Mouse (Mus musculus) hindbrain, embryonic 11.5 days (tissue): ENCODE data around the gene F3. TPM values are rescaled to one million over a fixed set of nuclear protein-coding genes. Genes with fewer than 3 reads are reported as not detected.

Experiments
- ATAC-seq: fragments of 200-750 bp; cut with Nextera tagmentation; 2 replicates; pipeline ENCODE4 v1.8.0; 2017; ENCODE audit warnings: mild to moderate bottlenecking, moderate TSS enrichment, moderate library complexity; ENCODE audit not compliant: low FRiP score
- DNase-seq: peaks from one replicate; pipeline ENCODE4 v3.0.0-alpha.2; 2015; ENCODE audit warnings: low spot score
- H3K27ac ChIP-seq: fragments of 300-500 bp; sonication (generic); 2 replicates; pipeline ENCODE4 v1.5.1; 2014; ENCODE audit warnings: mild to moderate bottlenecking, low read depth, low read length
- H3K27me3 ChIP-seq: fragments of 300-500 bp; sonication (generic); 2 replicates; pipeline ENCODE4 v1.6.1; 2014; ENCODE audit warnings: mild to moderate bottlenecking, low read length, moderate library complexity, mixed read lengths; ENCODE audit not compliant: control insufficient read depth, insufficient read depth
- H3K36me3 ChIP-seq: fragments of 300-500 bp; sonication (generic); 2 replicates; pipeline ENCODE4 v1.6.1; 2014; ENCODE audit warnings: mild to moderate bottlenecking, low read length, moderate library complexity, mixed read lengths; ENCODE audit not compliant: control insufficient read depth, insufficient read depth
- H3K4me1 ChIP-seq: fragments of 300-500 bp; sonication (generic); replicated peaks from 2 replicates; pipeline ENCODE4 v1.6.1; 2014; ENCODE audit warnings: low read length, mixed read lengths; ENCODE audit not compliant: control insufficient read depth, insufficient read depth
- H3K4me2 ChIP-seq: fragments of 300-500 bp; sonication (generic); replicated peaks from 2 replicates; pipeline ENCODE4 v1.6.1; 2014; ENCODE audit warnings: mild to moderate bottlenecking, low read depth, low read length
- H3K4me3 ChIP-seq: fragments of 300-500 bp; sonication (generic); 2 replicates; pipeline ENCODE4 v1.5.1; 2014; ENCODE audit warnings: low read depth, low read length
- H3K9ac ChIP-seq: fragments of 300-500 bp; sonication (generic); 2 replicates; pipeline ENCODE4 v1.6.1; 2014; ENCODE audit warnings: low read depth, low read length
- H3K9me3 ChIP-seq: fragments of 300-500 bp; sonication (generic); 2 replicates; pipeline ENCODE4 v1.6.1; 2016; ENCODE audit warnings: low read length; ENCODE audit not compliant: control insufficient read depth
- WGBS: fragments of 180-500 bp; shearing (Covaris S2); extraction: QIAGEN DNeasy Blood & Tissue Kit; methylation state at CpG from one replicate; pipeline ENCODE4 v1.1.7; 2014; 5-methylcytosine and 5-hydroxymethylcytosine counted together
- polyA plus RNA-seq: library from polyadenylated mRNA; unstranded; fragments of >200 nt; fragmentation: Nextera tagmentation; extraction: Ambion mirVana; gene quantifications from 2 replicates; pipeline ENCODE4 v1.2.1, GENCODE M21; 2014

Gene F3
- polyA plus RNA-seq, 1 experiment from 2014 or later, result 13.6 TPM

- no peak for ATAC-seq
- no peak for DNase-seq
- Histone ChIP-seq H3K27ac (no peak overlapping the region), H3K27me3 (peaks cover 9% of the 10 kb centered on the region), H3K9ac (no peak overlapping the region), H3K9me3 (no peaks in the 10 kb centered on the region), H3K4me3 (no peak overlapping the region), H3K36me3 (no peaks in the 10 kb centered on the region), H3K4me2 (no peak overlapping the region), H3K4me1 (peaks cover 3% of the 10 kb centered on the region; the same call in 1 of the 2 replicates)
- WGBS, result 73% methylated on average over 7 of the region's 7 CpGs
Observed at GRCm38 (mm10) chr3:121721691-121722070, 1.7 kb upstream of the F3 start.

DNA sequence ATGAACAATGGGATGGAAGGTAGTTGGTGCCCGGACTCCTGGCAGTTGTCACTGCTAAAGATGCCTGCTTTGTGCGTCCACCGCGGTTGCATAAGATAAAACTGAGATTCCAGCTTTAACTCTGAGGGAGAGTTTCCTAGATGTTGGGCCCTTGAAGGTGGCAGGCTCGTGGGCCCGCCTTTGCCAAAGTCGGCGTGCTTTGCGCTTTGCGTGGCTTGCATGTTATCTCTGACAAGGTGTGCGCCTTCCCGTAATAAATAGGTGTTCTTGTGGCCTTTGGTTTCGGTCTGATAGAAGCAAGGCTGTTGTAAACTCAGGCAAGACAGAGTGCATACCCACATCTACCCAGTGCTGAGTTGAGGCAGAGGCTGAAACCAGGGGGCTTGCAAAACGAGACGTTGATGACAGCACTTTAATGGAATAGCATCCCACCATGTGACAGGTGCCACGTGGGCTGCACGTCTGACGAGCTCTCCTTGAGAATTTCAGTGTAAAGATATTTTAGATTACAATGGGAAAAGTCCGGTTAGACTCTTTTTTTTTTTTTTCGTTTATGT lies 709 bp downstream of the F3 start:
- no peaks in the 10 kb centered on the region for H3K9me3 ChIP-seq
- H3K4me3 ChIP-seq, result peak overlapping the region; percentile 60
- 5% methylated on average over 20 of the region's 20 CpGs for WGBS
- H3K4me1 ChIP-seq, result peaks cover 3% of the 10 kb centered on the region; the same call in 1 of the 2 replicates
- no peaks in the 10 kb centered on the region for H3K36me3 ChIP-seq
- DNase-seq (no peak), ATAC-seq (no peak)
- H3K27ac ChIP-seq, result no peak overlapping the region
- peaks cover 9% of the 10 kb centered on the region for H3K27me3 ChIP-seq
- H3K4me2 ChIP-seq, result peak overlapping the region; percentile 91
- no peak overlapping the region; the same call in 1 of the 2 replicates for H3K9ac ChIP-seq

DNA sequence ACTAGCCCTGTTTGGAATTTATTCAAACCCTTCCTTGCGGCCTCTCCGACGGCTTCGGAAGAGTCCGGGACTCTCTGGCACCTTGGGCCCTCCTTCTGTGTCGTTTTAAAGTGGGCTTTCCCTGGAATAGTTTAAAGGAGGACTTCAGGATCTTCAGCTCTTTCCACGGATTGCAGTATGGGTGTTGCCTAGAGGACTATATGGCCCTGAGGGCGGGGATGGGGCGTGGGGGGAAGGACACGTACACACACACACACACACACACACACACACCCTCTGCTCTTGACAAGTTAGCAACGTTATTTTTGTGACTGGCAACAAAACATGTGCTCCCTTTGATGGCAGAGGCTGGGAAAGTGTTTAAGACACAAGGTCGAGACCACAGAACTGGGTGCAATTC lies 1.2 kb downstream of the F3 start:
- no peak for ATAC-seq
- Histone ChIP-seq H3K9ac (no peak overlapping the region), H3K4me2 (no peak overlapping the region; the same call in 1 of the 2 replicates)

GRCm38 (mm10) chr3:121725651-121726050 lies 2.3 kb downstream of the F3 start:
- Histone ChIP-seq H3K4me1 (peaks cover 3% of the 10 kb centered on the region; the same call in 1 of the 2 replicates), H3K27me3 (peaks cover 9% of the 10 kb centered on the region), H3K36me3 (no peaks in the 10 kb centered on the region), H3K9ac (no peak overlapping the region), H3K27ac (no peak overlapping the region), H3K4me2 (no peak overlapping the region), H3K4me3 (no peak overlapping the region), H3K9me3 (no peaks in the 10 kb centered on the region)
- WGBS, result 85% methylated on average over 10 of the region's 10 CpGs
- ATAC-seq (no peak), DNase-seq (no peak)

More for the DNA sequence above, 1.2 kb downstream of the F3 start:
- H3K4me3 ChIP-seq, result no peak overlapping the region
- H3K36me3 ChIP-seq, result no peaks in the 10 kb centered on the region
- peaks cover 9% of the 10 kb centered on the region for H3K27me3 ChIP-seq
- no peak overlapping the region for H3K27ac ChIP-seq
- no peak for DNase-seq
- 38% methylated on average over 12 of the region's 12 CpGs for WGBS
- H3K4me1 ChIP-seq, result peaks cover 3% of the 10 kb centered on the region; the same call in 1 of the 2 replicates
- no peaks in the 10 kb centered on the region for H3K9me3 ChIP-seq

DNA sequence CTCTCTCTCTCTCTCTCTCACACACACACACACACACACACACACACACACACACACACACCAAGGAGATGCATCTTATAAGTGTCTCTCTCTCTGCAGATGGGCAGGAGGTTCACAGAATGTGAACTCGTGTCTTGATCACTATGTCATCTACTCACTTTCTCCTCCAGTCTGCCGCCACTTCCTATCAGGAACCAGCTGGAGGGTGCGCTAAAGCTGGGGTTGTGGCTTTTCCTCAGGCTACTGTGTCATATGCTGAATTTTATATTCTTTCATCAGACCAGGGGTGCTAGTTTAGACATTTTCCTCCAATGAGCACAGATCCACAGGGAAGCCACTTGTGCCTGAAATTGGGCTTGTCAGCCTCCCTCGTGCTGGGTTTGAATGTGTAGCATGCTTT lies 6.3 kb downstream of the F3 start:
- ATAC-seq (no peak), DNase-seq (no peak)
- Histone ChIP-seq H3K4me3 (no peak overlapping the region), H3K4me1 (no peaks in the 10 kb centered on the region), H3K36me3 (no peaks in the 10 kb centered on the region), H3K4me2 (no peak overlapping the region), H3K9me3 (no peaks in the 10 kb centered on the region), H3K27me3 (no peaks in the 10 kb centered on the region), H3K9ac (no peak overlapping the region), H3K27ac (no peak overlapping the region)
- 92% methylated on average over 4 of the region's 4 CpGs for WGBS

- no peaks in the 10 kb centered on the region for H3K4me1 ChIP-seq
- H3K9ac ChIP-seq, result no peak overlapping the region
- H3K4me3 ChIP-seq, result no peak overlapping the region
- H3K27me3 ChIP-seq, result no peaks in the 10 kb centered on the region
- H3K9me3 ChIP-seq, result no peaks in the 10 kb centered on the region
- no peak for DNase-seq
- 74% methylated on average over 7 of the region's 7 CpGs for WGBS
- H3K27ac ChIP-seq, result no peak overlapping the region
- H3K36me3 ChIP-seq, result no peaks in the 10 kb centered on the region
- H3K4me2 ChIP-seq, result no peak overlapping the region
- no peak for ATAC-seq
Observed at GRCm38 (mm10) chr3:121735542-121735941, 12.2 kb downstream of the F3 start.

- ATAC-seq (peak; percentile 88), DNase-seq (peak; percentile 88)
- Histone ChIP-seq H3K36me3 (no peaks in the 10 kb centered on the region), H3K4me1 (no peaks in the 10 kb centered on the region), H3K27ac (peak overlapping the region; percentile 36; the same call in 1 of the 2 replicates), H3K9me3 (no peaks in the 10 kb centered on the region), H3K4me2 (no peak overlapping the region), H3K27me3 (no peaks in the 10 kb centered on the region), H3K9ac (peak overlapping the region; percentile 40; the same call in 1 of the 2 replicates), H3K4me3 (no peak overlapping the region)
- WGBS, result 35% methylated on average over 18 of the region's 18 CpGs
Observed at GRCm38 (mm10) chr3:121736025-121736744, 12.8 kb downstream of the F3 start.

- Histone ChIP-seq H3K36me3 (no peaks in the 10 kb centered on the region), H3K4me3 (no peak overlapping the region), H3K4me1 (no peaks in the 10 kb centered on the region), H3K4me2 (no peak overlapping the region), H3K27ac (no peak overlapping the region), H3K27me3 (no peaks in the 10 kb centered on the region), H3K9ac (no peak overlapping the region), H3K9me3 (no peaks in the 10 kb centered on the region)
- ATAC-seq, result no peak
- DNase-seq, result peak; percentile 48
- 10% methylated on average over 1 of the region's 1 CpGs for WGBS
Observed at GRCm38 (mm10) chr3:121737453-121737852, 14.1 kb downstream of the F3 start.

DNA sequence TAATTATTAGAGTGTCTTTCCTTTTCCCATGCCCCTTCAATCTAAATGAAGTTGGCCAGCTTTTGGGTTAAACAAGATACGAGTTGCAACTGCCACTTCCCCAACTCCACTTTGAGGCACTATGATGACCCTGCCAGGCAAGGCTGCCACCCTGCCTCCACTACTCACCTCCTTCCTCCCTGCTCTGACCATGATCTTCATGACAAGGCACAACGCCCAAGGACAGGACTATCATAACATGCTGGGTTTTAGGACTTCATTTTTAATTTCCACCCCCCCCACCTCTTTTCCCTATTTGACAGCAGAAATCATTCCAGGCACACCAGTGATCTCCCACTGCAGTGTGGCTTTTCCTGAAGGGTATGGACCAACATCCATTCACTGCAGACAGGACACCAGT lies 14.6 kb downstream of the F3 start:
- WGBS, result 72% methylated on average over 2 of the region's 2 CpGs
- Histone ChIP-seq H3K9me3 (no peaks in the 10 kb centered on the region), H3K9ac (no peak overlapping the region), H3K36me3 (no peaks in the 10 kb centered on the region), H3K27me3 (no peaks in the 10 kb centered on the region), H3K27ac (no peak overlapping the region), H3K4me1 (no peaks in the 10 kb centered on the region), H3K4me2 (no peak overlapping the region), H3K4me3 (no peak overlapping the region)
- no peak for DNase-seq
- no peak for ATAC-seq
